Mouse (Mus musculus): ENCODE results near the gene Cd2. TPM values are rescaled to one million over a fixed set of nuclear protein-coding genes. Genes with fewer than 3 reads are reported as not detected.

Cd2 gene
- total and polyA plus RNA-seq, 2 experiments = 0.33 to 1.0 TPM

DNA sequence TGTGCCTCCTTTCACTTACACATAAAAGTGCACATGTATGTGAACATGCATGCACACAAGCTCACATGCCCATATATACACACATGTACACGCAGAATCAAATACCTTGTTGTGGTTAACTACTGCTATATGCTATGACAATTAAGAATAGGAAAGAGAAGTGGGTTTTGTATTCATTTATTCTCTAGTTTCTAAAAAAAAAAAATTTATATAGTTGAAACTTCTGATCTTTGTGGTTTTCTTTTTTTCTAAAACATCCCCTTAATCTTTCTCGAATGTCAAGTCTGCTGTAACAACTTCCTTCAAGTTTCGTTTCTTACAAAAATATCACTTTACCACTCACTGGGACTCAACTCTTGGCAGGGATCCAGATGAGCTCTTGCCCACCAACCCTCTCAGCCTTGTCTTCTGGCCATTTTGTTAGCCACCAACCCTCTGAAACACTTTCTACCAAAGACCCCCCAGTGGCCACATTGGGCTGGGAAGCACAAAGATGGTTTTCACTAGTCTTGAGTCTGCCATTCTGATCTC is 22.1 kb downstream of the Cd2 start:
- TF ChIP-seq POLR2A (IDR thresholded peaks at IDR 0.05; ENCODE audit: extremely low read depth, insufficient read depth, low read length) = no peak
- no peak for TF ChIP-seq CTCF (IDR thresholded peaks at IDR 0.05; ENCODE audit: low read depth, low read length)
- no peak overlapping the region for H3K9ac ChIP-seq (ENCODE audit: low read depth, low read length)
- WGBS = 75% methylated on average over 3 of the region's 3 CpGs
- no peak overlapping the region for H3K4me3 ChIP-seq (ENCODE audit: insufficient read depth, low read depth, low read length)
- H3K27ac ChIP-seq (replicated peaks; ENCODE audit: insufficient read depth, low read depth, low read length) = no peak overlapping the region
- H3K4me1 ChIP-seq (ENCODE audit: control insufficient read depth, insufficient read depth, low read length) = no peaks in the 10 kb centered on the region
- no peak for DNase-seq (ENCODE audit: extremely low read depth, low read depth, low spot score)
- no peaks in the 10 kb centered on the region for H3K36me3 ChIP-seq (ENCODE audit: control insufficient read depth, insufficient read depth, low read length)
- no peaks in the 10 kb centered on the region for H3K27me3 ChIP-seq (ENCODE audit: control insufficient read depth, insufficient read depth, low read length)
- H3K79me2 ChIP-seq (ENCODE audit: control insufficient read depth, insufficient read depth, low read length) = no peaks in the 10 kb centered on the region

GRCm38 (mm10) chr3:101258976-101259375 is 28.8 kb downstream of the Cd2 start:
- no peak for DNase-seq (ENCODE audit: extremely low read depth, low read depth, low spot score)
- H3K27me3 ChIP-seq (ENCODE audit: control insufficient read depth, insufficient read depth, low read length) = no peaks in the 10 kb centered on the region
- H3K36me3 ChIP-seq (ENCODE audit: control insufficient read depth, insufficient read depth, low read length) = no peaks in the 10 kb centered on the region
- no peaks in the 10 kb centered on the region for H3K4me1 ChIP-seq (ENCODE audit: control insufficient read depth, insufficient read depth, low read length)
- no peak overlapping the region for H3K4me3 ChIP-seq (ENCODE audit: insufficient read depth, low read depth, low read length)
- TF ChIP-seq POLR2A (IDR thresholded peaks at IDR 0.05; ENCODE audit: extremely low read depth, insufficient read depth, low read length) (no peak), CTCF (IDR thresholded peaks at IDR 0.05; ENCODE audit: low read depth, low read length) (no peak)
- no peak overlapping the region for H3K9ac ChIP-seq (ENCODE audit: low read depth, low read length)
- no peak overlapping the region for H3K27ac ChIP-seq (replicated peaks; ENCODE audit: insufficient read depth, low read depth, low read length)
- 54% methylated on average over 2 of the region's 2 CpGs for WGBS
- no peaks in the 10 kb centered on the region for H3K79me2 ChIP-seq (ENCODE audit: control insufficient read depth, insufficient read depth, low read length)

DNA sequence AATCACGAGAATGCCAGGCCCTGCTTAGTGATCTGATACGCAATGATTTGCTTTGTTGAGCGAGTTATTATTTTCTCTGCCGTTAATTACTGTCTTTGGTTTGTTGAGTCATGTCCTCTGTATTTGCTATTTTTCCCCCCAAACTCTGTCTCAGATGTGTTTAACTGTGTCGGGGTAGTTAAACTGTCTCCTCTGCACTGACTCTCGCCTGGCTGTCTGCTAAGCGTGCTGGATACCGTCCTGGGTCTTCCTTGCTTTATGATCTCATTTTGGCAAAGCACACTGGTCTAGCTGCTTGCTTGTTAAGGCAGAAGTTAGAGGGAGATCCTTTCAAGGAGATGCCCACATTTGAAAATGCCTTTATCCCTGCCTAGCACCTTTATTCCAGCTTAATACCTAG is 31.6 kb downstream of the Cd2 start:
- Histone ChIP-seq H3K27me3 (ENCODE audit: control insufficient read depth, insufficient read depth, low read length) (no peaks in the 10 kb centered on the region; the same call in 1 of the 2 replicates), H3K4me3 (ENCODE audit: insufficient read depth, low read depth, low read length) (no peak overlapping the region), H3K27ac (replicated peaks; ENCODE audit: insufficient read depth, low read depth, low read length) (no peak overlapping the region), H3K4me1 (ENCODE audit: control insufficient read depth, insufficient read depth, low read length) (no peaks in the 10 kb centered on the region), H3K79me2 (ENCODE audit: control insufficient read depth, insufficient read depth, low read length) (no peaks in the 10 kb centered on the region), H3K9ac (ENCODE audit: low read depth, low read length) (no peak overlapping the region), H3K36me3 (ENCODE audit: control insufficient read depth, insufficient read depth, low read length) (no peaks in the 10 kb centered on the region)
- 82% methylated on average over 8 of the region's 8 CpGs for WGBS
- no peak for DNase-seq (ENCODE audit: extremely low read depth, low read depth, low spot score)
- TF ChIP-seq CTCF (IDR thresholded peaks at IDR 0.05; ENCODE audit: low read depth, low read length) (no peak), POLR2A (IDR thresholded peaks at IDR 0.05; ENCODE audit: extremely low read depth, insufficient read depth, low read length) (no peak)

DNA sequence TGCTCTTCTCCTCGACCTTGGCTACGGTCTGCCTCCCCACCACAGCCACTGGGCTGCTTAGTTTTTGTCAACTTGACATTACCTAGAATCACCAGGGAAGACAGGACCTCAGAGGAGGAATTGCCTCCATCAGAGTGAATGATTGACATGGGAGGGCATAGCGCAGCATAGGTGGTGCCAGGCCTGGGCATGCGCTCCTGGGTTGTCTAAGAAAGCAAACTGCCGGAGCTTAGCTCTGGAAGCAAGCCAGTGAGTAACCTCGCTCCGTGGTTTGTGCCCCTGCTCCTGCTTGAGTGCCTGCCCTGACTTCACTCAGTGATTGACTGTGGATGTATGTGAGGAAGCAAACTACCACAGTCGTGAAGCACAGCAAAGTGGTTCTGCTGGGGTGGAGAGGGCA is 35.6 kb downstream of the Cd2 start:
- 80% methylated on average over 8 of the region's 8 CpGs for whole genome bisulfite sequencing
- TF ChIP-seq POLR2A (IDR thresholded peaks at IDR 0.05; ENCODE audit: extremely low read depth, insufficient read depth, low read length) (no peak), CTCF (IDR thresholded peaks at IDR 0.05; ENCODE audit: low read depth, low read length) (no peak)
- Histone ChIP-seq H3K4me1 (ENCODE audit: control insufficient read depth, insufficient read depth, low read length) (no peaks in the 10 kb centered on the region), H3K4me3 (ENCODE audit: insufficient read depth, low read depth, low read length) (no peak overlapping the region), H3K27me3 (ENCODE audit: control insufficient read depth, insufficient read depth, low read length) (no peaks in the 10 kb centered on the region; the same call in 1 of the 2 replicates), H3K36me3 (ENCODE audit: control insufficient read depth, insufficient read depth, low read length) (no peaks in the 10 kb centered on the region), H3K79me2 (ENCODE audit: control insufficient read depth, insufficient read depth, low read length) (no peaks in the 10 kb centered on the region), H3K9ac (ENCODE audit: low read depth, low read length) (no peak overlapping the region), H3K27ac (replicated peaks; ENCODE audit: insufficient read depth, low read depth, low read length) (no peak overlapping the region)
- DNase-seq (ENCODE audit: extremely low read depth, low read depth, low spot score) = no peak

DNA sequence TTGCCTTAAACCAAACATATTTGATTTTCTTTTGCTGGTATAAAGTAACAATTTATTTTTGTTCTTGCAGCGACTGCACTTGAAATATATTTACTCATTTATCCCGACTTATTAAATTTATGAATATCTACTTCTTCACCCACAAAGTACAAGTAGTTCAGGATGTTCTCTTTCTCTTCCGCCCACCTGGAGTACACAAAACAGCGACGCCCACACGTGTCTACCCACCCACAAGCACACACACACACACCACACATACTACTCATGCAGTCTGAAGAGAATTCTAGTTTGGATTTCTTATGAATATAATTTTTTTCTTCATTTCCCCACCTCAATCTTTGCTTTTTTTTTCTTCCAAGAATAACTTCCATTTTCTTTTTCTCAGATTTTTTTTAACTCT is 37.9 kb downstream of the Cd2 start:
- 91% methylated on average over 6 of the region's 6 CpGs for WGBS
- Histone ChIP-seq H3K27ac (replicated peaks; ENCODE audit: insufficient read depth, low read depth, low read length) (no peak overlapping the region), H3K4me1 (ENCODE audit: control insufficient read depth, insufficient read depth, low read length) (no peaks in the 10 kb centered on the region), H3K9ac (ENCODE audit: low read depth, low read length) (no peak overlapping the region), H3K27me3 (ENCODE audit: control insufficient read depth, insufficient read depth, low read length) (no peaks in the 10 kb centered on the region; the same call in 1 of the 2 replicates), H3K79me2 (ENCODE audit: control insufficient read depth, insufficient read depth, low read length) (no peaks in the 10 kb centered on the region), H3K4me3 (ENCODE audit: insufficient read depth, low read depth, low read length) (no peak overlapping the region), H3K36me3 (ENCODE audit: control insufficient read depth, insufficient read depth, low read length) (no peaks in the 10 kb centered on the region)
- no peak for DNase-seq (ENCODE audit: extremely low read depth, low read depth, low spot score)
- no peak for TF ChIP-seq CTCF (IDR thresholded peaks at IDR 0.05; ENCODE audit: low read depth, low read length)
- TF ChIP-seq POLR2A (IDR thresholded peaks at IDR 0.05; ENCODE audit: extremely low read depth, insufficient read depth, low read length) = no peak

DNA sequence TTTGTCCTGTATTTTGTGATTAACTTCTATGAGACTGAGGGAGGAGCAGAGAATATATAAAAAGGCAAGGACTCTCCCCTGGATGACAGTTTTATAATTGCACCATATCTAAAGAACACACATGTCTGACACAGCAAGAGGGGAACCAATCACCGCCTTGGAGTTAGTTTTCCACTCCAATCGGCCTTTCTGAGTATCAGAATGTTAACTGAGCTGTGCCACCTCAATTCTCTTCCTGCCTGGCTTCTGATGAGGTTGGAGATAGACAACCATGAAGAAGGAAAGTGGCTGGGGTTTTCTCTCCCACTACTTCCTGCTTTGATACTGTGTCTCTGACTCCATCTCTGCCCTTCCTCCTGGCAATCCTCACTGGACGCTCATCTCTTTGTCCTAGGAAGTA is 42.5 kb downstream of the Cd2 start:
- TF ChIP-seq CTCF (IDR thresholded peaks at IDR 0.05; ENCODE audit: low read depth, low read length) (no peak), POLR2A (IDR thresholded peaks at IDR 0.05; ENCODE audit: extremely low read depth, insufficient read depth, low read length) (no peak)

More for the DNA sequence above, 42.5 kb downstream of the Cd2 start:
- Histone ChIP-seq H3K27me3 (ENCODE audit: control insufficient read depth, insufficient read depth, low read length) (no peaks in the 10 kb centered on the region), H3K79me2 (ENCODE audit: control insufficient read depth, insufficient read depth, low read length) (no peaks in the 10 kb centered on the region), H3K4me1 (ENCODE audit: control insufficient read depth, insufficient read depth, low read length) (no peaks in the 10 kb centered on the region), H3K4me3 (ENCODE audit: insufficient read depth, low read depth, low read length) (no peak overlapping the region), H3K9ac (ENCODE audit: low read depth, low read length) (no peak overlapping the region), H3K36me3 (ENCODE audit: control insufficient read depth, insufficient read depth, low read length) (no peaks in the 10 kb centered on the region), H3K27ac (replicated peaks; ENCODE audit: insufficient read depth, low read depth, low read length) (no peak overlapping the region)
- no peak for DNase-seq (ENCODE audit: extremely low read depth, low read depth, low spot score)
- 72% methylated on average over 3 of the region's 3 CpGs for WGBS

Measured in liver, adult 2 months (tissue).